Mouse (Mus musculus): ENCODE measurements around the gene Slc15a5.

- TF ChIP-seq CTCF (conservative IDR thresholded peaks at IDR 0.05; ENCODE audit: insufficient read depth, insufficient read length, low read depth, low read length) (no peak), POLR2A (IDR thresholded peaks at IDR 0.05; ENCODE audit: low read depth, low read length) (no peak)
These were observed 119.5 kb downstream of the Slc15a5 start for GRCm38 (mm10) chr6:137960023-137960778.
